Mouse (Mus musculus) left cerebral cortex, postnatal 25 days (tissue): ENCODE data around the gene Acin1. TPM values are rescaled to one million over a fixed set of nuclear protein-coding genes. Genes with fewer than 3 reads are reported as not detected.

Experiments used
- microRNA-seq, 2 experiments: library from miRNA; unstranded; fragments of <30 nt; microRNA quantifications; one replicate each; pipeline ENCODE4 v1.2.0; 2022
- total RNA-seq, 2 experiments: library from RNA; stranded (reverse); gene quantifications; 2 replicates each; pipeline ENCODE4 v1.2.3; 2021

Gene Acin1
- total RNA-seq, 2 experiments from 2014 or later = 180 to 192 TPM

Small RNAs within 50 kb of the gene (microRNA-seq; reads per million reads assigned to microRNA genes)
- gene Mir686 (0 reads per million in 2 experiments), gene Mir6948 (0.34 to 0.50 reads per million in 2 experiments)

Other genes with a start within 250 kb of the Acin1 start
- 10 to 100 TPM; 20.6 to 26.9 TPM for gene Lrp10, start 222.8 kb downstream of the Acin1 start, total RNA-seq
- 1 to 10 TPM; 3.5 to 6.6 TPM for gene Rem2, start 210.8 kb downstream of the Acin1 start, total RNA-seq
- 10 to 100 TPM; 49.3 to 54.7 TPM for gene Prmt5, start 169.4 kb downstream of the Acin1 start, total RNA-seq
- gene Haus4, start 132.3 kb downstream of the Acin1 start, total RNA-seq = 1 to 10 TPM; 1.9 TPM
- 1 to 10 TPM; 1.6 to 2.1 TPM for gene Ajuba, start 109.4 kb downstream of the Acin1 start, total RNA-seq
- gene 4931414P19Rik, start 80.9 kb downstream of the Acin1 start, total RNA-seq = 10 to 100 TPM in 1 of 2 experiments, 1 to 10 TPM in 1; 8.9 to 10.4 TPM
- 100 to 1,000 TPM; 164 to 182 TPM for gene Psmb5, start 68.9 kb downstream of the Acin1 start, total RNA-seq
- gene Psmb11, start 65.5 kb downstream of the Acin1 start, total RNA-seq = under 1 TPM in 1 of 2 experiments, not detected in 1; 0.07 TPM
- not detected for gene Gm17606, start 46.0 kb downstream of the Acin1 start, total RNA-seq
- 10 to 100 TPM in 1 of 2 experiments, 1 to 10 TPM in 1; 8.0 to 11.1 TPM for gene Cdh24, start 45.6 kb downstream of the Acin1 start, total RNA-seq
- gene 1700123O20Rik, start 715 bp downstream of the Acin1 start, total RNA-seq = 10 to 100 TPM; 22.8 to 24.2 TPM
- under 1 TPM in 1 of 2 experiments, not detected in 1; 0.14 TPM for gene Gm29776, start 11.9 kb upstream of the Acin1 start, total RNA-seq
- gene Cebpe, start 25.2 kb upstream of the Acin1 start, total RNA-seq = not detected
- 10 to 100 TPM; 53.9 to 60.2 TPM for gene Slc7a8, start 95.0 kb upstream of the Acin1 start, total RNA-seq
- not detected for gene Rnf212b, start 127.2 kb upstream of the Acin1 start, total RNA-seq
- gene Homez, start 184.0 kb upstream of the Acin1 start, total RNA-seq = 10 to 100 TPM; 17.7 to 23.0 TPM
- 10 to 100 TPM; 13.5 to 16.4 TPM for gene Ppp1r3e, start 190.6 kb upstream of the Acin1 start, total RNA-seq
- gene Bcl2l2, start 196.4 kb upstream of the Acin1 start, total RNA-seq = 100 to 1,000 TPM; 135 to 136 TPM
- gene Gm20521, start 196.5 kb upstream of the Acin1 start, total RNA-seq = 10 to 100 TPM in 1 of 2 experiments, 1 to 10 TPM in 1; 3.2 to 16.8 TPM
- 100 to 1,000 TPM; 204 to 231 TPM for gene Pabpn1, start 205.6 kb upstream of the Acin1 start, total RNA-seq
- gene Slc22a17, start 226.2 kb upstream of the Acin1 start, total RNA-seq = 100 to 1,000 TPM; 628 to 630 TPM
- 1 to 10 TPM; 7.4 to 8.1 TPM for gene Efs, start 239.2 kb upstream of the Acin1 start, total RNA-seq
- not detected for gene Il25, start 245.8 kb upstream of the Acin1 start, total RNA-seq
- 10 to 100 TPM; 48.1 to 63.0 TPM for gene Cmtm5, start 249.3 kb upstream of the Acin1 start, total RNA-seq